Mouse (Mus musculus) C2C12 (cell line): ENCODE measurements at regions not wholly inside any gene's neighbourhood (a gene's known extent, or its start where the extent isn't known, plus 50 kb on each side); places are given as distances from the start of the nearest gene placed in this dataset.

Source experiments
- CTCF ChIP-seq: IDR thresholded peaks from one replicate; pipeline ENCODE4 v1.5.1; 2011; ENCODE audit not compliant: control insufficient read depth, insufficient read depth, insufficient read length
- MYOD1 ChIP-seq: IDR thresholded peaks from one replicate; pipeline ENCODE4 v1.6.1; 2011; ENCODE audit warnings: low read depth; ENCODE audit not compliant: control insufficient read depth, insufficient read length

DNA sequence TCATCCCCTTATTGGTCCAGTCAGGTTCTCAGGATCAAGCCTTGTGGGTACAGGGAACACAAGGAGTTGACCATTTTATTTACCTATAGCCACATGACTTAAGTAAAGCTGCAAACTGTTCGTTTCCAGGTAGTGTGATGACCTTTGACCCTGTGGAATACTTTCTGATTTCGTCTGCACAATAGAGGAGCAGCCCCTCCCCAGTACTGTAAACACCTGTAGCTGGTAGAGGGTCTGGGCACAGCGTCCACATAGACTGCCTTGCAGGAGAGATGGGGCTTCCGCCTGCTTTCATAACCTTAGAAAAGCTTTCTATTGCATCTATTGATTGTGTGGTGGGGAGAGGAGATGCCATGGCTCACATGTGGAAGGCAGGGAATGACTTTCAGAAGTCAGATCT, 105.2 kb upstream of the Tsc22d1 start:
- TF ChIP-seq CTCF = no peak
- TF ChIP-seq MYOD1 = no peak
